Mouse (Mus musculus) brain, embryonic 14.5 days (tissue): ENCODE measurements around the gene Tmem120a.

Source experiments
- CTCF ChIP-seq: fragments of 200-500 bp; IDR thresholded peaks from 2 replicates; pipeline ENCODE4 v1.5.1; 2012; ENCODE audit warnings: inconsistent platforms, mild to moderate bottlenecking, moderate library complexity, borderline replicate concordance; ENCODE audit not compliant: insufficient read depth, insufficient read length; ENCODE audit errors: extremely low read depth
- POLR2A ChIP-seq: fragments of 200-500 bp; IDR thresholded peaks from 2 replicates; pipeline ENCODE4 v1.6.1; 2012; ENCODE audit warnings: mild to moderate bottlenecking, inconsistent platforms, borderline replicate concordance; ENCODE audit not compliant: poor library complexity, insufficient read depth, insufficient read length, severe bottlenecking; ENCODE audit errors: extremely low read depth

DNA sequence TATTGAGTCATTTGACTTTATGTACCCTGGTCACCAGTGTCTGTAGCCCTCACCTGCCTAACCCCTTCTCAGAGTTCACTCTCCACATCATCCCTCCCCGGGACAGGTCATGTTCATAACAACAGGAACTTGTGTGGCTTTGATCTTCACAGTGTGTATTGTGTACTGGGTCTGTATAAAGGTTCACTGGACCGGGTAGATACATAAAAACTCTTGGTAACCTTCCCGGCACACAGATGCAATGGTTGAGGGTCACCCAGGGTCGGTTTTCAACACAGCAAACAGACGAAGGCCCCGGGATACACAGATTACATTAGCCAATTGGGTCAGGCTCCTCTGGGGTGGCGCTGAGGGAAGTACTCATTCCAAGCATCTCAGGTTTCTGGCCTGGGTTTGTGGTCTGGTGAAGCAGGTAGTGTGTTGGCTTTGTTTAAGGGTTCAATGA, 48.9 kb downstream of the Tmem120a start:
- TF ChIP-seq CTCF (no peak), POLR2A (no peak)
